8 mouse cellular contexts compared by ENCODE assay signal in genomic region chr13:111413156-111413555, GRCm38 (mm10).
DNase-seq lines count a peak whose midpoint lies in the region; ATAC-seq lines count a peak whose summit lies in the region.

No protein-coding gene starts in this region.

- intact Hi-C loops in left cerebral cortex, postnatal 4 days (cut with DNase I), result loop anchor here (5.0 to 10.0 kb wide), 2 partner anchors 176 to 448 kb away; no protein-coding TSS in a partner anchor

- no peaks in the 10 kb centered on the region for H3K4me1 ChIP-seq in midbrain, embryonic 10.5 days
- H3K4me1 ChIP-seq in midbrain, embryonic 13.5 days (replicated peaks), result no peaks in the 10 kb centered on the region

- H3K9me3 ChIP-seq in midbrain, embryonic 10.5 days (replicated peaks), result no peaks in the 10 kb centered on the region
- H3K9me3 ChIP-seq in midbrain, embryonic 13.5 days, result no peaks in the 10 kb centered on the region

- 41% methylated on average over 4 of the region's 4 CpGs for WGBS in midbrain, embryonic 10.5 days
- WGBS in midbrain, embryonic 13.5 days, result 37% methylated on average over 4 of the region's 4 CpGs

- H3K9ac ChIP-seq in midbrain, embryonic 13.5 days (replicated peaks), result no peak overlapping the region

- DNase-seq in adrenal gland, adult (ENCODE audit: inconsistent age in 2 of 2, low spot score in 1 of 2), result peak; percentile 27 to 83
- no peak for DNase-seq in adrenal gland, adult 8-10 months
- peak; percentile 24 for DNase-seq in midbrain, embryonic 10.5 days (ENCODE audit: low spot score)
- DNase-seq in c-Kit-positive CD71-negative TER-119-negative erythroid progenitor cells, embryonic 14.5 days (ENCODE audit: low read depth), result peak; percentile 57
- DNase-seq in frontal cortex, postnatal 36 days (ENCODE audit: low spot score in 2 of 2), result peak; percentile 48 to 72
- DNase-seq in left cerebral cortex, postnatal 4 days, result peak; percentile 61
- peak; percentile 81 to 84 for DNase-seq in right cerebral cortex, adult 2 months (ENCODE audit: low spot score in 2 of 2)

- H3K36me3 ChIP-seq in midbrain, embryonic 10.5 days, result no peaks in the 10 kb centered on the region
- H3K36me3 ChIP-seq in midbrain, embryonic 13.5 days, result no peaks in the 10 kb centered on the region

- H3K27ac ChIP-seq in midbrain, embryonic 10.5 days (replicated peaks), result no peak overlapping the region
- H3K27ac ChIP-seq in midbrain, embryonic 13.5 days, result no peak overlapping the region

- peaks cover 5% of the 10 kb centered on the region; the same call in 1 of the 2 replicates for H3K27me3 ChIP-seq in midbrain, embryonic 10.5 days (ENCODE audit: low read depth, poor library complexity, severe bottlenecking)
- no peaks in the 10 kb centered on the region for H3K27me3 ChIP-seq in midbrain, embryonic 13.5 days

- H3K4me3 ChIP-seq in midbrain, embryonic 10.5 days, result no peak overlapping the region
- no peak overlapping the region for H3K4me3 ChIP-seq in midbrain, embryonic 13.5 days (replicated peaks)

- no peak overlapping the region for H3K4me2 ChIP-seq in midbrain, embryonic 13.5 days (replicated peaks)

- ATAC-seq in midbrain, embryonic 13.5 days, result no peak
